Mouse (Mus musculus) heart, adult 18-20 months (tissue): ENCODE results near the gene Usp29. TPM values are rescaled to one million over a fixed set of nuclear protein-coding genes. Genes with fewer than 3 reads are reported as not detected.

Experiments
- DNase-seq, 2 experiments: peaks; one replicate each; pipeline ENCODE4 v3.0.0; 2021 to 2022; ENCODE audit warnings: mixed read lengths in 1 of 2
- long read RNA-seq, 2 experiments: library from polyadenylated mRNA; stranded (forward); transcript quantifications; one replicate each; pipeline ENCODE4 v2.0.0; 2021
- total RNA-seq, 2 experiments: library from RNA; stranded (reverse); gene quantifications; 2 replicates each; pipeline ENCODE4 v1.2.3; 2021

Usp29 gene
- not detected for total RNA-seq
- long read RNA-seq, experiment 1, partial matches to known transcripts, result 0 of 1 reads
- long read RNA-seq, experiment 1, other reads (novel, unspliced or antisense), result 1 of 1 reads
- long read RNA-seq, experiment 2, result 0 reads

DNA sequence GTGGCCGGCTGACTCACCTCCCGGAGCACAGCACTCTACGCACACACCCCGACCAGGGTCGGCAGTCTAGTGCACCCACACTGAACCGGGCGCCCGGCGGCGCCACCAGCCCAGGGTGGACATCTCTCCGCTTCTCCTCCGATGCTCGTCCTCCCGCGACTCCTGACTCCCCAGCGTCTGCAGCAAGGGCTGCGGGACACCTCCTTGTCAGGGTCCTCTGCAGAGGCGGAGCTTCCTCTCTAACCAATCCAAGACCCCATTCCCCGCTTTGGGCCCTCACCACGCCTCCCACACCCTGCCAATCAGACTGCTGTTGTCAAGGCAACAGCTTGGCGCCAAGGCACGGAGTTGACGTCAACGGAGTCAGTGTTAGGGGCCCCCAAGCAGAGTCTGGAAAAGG lies at the start of gene Usp29, which contains the start of gene Peg3:
Gene Usp29, plus strand, starts transcription at position 338 of the 400 bp plus-strand sequence.
Gene Peg3, minus strand, starts transcription at position 191 of the 400 bp plus-strand sequence.
- DNase-seq, result peak; percentile 79 to 82

DNA sequence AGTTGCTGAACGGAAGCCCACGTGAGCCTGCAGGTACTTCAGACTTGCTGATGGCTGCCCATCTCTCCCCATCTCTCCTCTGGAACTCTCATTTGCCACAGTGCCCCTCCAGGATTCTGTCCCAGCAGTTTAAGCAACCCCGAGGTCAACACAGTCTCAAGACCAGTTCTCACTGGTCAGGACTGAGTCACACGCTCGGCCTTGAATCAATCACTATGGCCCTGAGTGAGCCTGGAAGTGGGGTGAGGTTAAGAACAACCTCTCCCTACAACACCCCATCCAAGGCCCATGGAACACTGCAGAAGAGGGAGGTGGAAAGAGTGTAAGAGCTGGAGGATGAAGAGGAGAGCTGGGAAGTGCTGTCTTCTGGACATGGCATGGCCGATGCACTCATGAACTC lies 44.9 kb upstream of the Usp29 start:
- no peak for DNase-seq

DNA sequence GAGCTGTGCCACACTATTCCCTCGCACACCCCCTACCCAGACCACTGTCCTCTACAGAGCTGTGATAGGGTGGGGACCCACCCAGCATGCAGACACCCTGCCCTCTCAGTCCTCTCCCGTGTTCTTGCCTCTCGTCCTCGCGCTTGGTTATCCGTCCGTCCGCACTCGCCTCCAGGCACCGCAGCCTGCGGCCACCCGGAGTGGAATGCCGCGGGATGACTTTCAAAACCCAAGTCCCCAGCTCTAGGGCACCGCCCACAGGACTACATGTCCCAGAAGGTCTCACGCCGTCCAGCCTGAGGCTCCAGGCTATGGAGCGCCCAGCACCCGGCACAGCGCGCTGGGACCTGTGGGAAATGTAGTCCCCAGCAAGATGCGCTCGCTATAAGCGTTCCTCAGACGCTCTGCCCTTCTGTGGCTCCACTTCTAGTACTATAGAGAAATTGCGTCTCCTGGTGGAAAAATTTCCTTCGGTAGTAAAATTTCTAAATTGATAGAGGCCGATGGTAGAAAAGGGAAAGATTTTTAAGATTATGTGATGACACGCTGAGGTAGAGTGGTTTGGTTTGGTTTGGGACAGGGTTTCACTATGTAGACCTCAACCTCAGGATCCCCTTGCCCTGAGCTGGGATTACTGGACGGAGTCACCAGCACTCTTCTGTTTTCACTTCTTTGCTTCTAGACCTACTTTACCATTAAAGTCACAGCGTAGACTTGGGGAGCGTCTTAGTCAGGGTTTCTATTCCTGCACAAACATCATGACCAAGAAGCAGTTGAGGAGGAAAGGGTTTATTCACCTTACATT lies 33.9 kb upstream of the Usp29 start, which contains the start of gene Zim1:
Gene Zim1, minus strand, starts transcription at position 210 of the 805 bp plus-strand sequence.
- DNase-seq, result peak; percentile 84

DNA sequence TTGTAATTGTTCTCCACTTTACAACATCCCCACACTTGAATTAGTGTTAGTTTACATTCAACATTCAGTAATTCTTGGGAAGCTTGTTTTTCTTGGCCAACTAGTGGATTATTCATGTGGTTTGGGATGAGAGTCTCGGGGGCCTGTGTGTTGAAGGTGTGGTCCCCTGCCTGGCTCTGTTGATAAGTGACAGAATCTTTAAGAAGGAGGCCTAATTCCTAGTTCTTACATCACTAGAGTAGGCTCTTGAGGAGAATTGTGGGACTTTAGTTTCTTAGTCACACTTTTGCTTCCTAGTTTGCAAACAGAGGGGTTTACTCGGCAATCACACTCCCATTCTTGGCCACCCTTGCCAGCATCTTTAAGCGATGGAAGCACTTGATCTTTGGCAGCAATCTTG lies 31.1 kb upstream of the Usp29 start:
- DNase-seq, result no peak

DNA sequence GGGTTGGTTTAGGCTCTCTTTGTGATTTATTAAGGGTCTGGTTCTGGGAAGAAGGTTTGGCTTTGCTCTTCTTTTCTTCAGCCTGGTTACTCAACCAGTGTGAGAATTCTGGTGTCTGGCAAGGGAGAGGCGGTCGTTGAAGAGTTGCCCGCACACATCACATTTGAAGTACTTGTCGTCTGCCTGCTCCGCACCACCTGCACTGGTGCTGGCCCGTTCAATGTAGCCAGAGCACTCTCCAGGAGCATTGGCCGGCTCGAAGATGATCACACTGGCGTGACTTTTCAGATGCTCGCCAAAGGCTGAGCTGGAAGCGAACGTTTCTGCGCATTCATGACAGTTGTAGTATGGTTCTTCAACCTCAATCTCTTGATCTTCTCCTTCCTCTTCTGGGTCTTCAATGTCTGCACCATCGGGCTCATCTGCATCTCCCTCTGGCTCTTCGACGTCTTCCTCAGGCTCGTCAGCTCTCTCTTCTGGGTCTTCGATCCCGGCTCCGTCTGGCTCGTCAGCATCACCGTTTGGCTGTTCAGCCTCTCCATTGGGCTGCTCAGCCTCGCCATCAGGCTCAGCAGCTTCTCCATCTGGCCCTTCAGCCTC lies 22.9 kb upstream of the Usp29 start:
- no peak for DNase-seq

DNA sequence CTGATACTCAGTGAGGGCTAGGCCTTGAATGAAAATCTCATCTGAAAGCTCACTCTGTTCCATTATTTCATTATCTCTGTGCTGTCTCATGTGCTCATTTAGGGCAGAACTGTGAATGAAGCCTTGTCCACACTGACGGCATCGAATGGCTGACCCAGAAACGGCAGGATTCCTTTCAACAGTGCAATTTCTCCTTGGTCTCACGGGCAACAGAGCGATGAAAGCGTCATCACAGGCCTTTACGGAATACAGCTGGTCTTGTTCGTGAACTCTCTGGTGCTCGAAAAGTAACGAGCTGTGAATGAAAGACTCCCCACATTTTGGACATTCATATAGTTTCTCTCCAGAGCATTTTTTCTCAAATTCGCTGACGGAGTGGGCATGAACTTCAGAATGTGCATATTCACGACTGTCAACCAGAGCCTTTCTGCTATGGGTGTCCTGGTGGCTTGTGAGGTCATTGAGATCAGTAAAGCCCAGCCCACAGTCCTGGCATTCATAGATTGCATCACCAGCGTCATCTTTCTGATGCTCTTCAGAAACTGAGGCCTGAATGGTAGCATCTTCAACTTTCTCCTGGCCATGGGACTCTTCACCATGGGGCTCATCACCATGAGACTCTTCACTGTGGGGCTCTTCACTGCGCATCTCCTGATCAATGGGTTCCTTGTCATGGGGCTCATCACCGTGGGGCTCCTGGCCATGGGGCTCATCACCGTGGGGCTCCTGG lies 21.8 kb upstream of the Usp29 start:
- no peak for DNase-seq

DNA sequence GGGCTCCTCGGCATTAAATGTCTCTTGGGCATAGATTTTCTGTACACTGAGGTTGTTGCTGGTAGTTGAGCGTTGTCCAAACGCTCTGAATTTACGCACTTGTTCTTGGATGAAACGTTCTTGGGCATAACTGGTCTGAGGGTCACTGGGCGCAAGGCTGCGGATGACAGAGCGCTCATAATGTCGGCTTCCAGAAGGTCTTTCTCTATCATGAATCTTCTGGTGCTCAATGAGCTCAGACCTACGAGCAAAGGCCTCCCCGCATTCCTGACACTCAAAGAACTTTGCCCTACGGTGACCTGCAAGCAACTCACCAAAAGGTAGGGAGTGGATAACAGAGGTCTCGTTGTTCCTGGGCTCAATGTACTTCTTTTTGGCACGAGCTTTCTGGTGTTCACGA lies 21.0 kb upstream of the Usp29 start:
- DNase-seq, result no peak

DNA sequence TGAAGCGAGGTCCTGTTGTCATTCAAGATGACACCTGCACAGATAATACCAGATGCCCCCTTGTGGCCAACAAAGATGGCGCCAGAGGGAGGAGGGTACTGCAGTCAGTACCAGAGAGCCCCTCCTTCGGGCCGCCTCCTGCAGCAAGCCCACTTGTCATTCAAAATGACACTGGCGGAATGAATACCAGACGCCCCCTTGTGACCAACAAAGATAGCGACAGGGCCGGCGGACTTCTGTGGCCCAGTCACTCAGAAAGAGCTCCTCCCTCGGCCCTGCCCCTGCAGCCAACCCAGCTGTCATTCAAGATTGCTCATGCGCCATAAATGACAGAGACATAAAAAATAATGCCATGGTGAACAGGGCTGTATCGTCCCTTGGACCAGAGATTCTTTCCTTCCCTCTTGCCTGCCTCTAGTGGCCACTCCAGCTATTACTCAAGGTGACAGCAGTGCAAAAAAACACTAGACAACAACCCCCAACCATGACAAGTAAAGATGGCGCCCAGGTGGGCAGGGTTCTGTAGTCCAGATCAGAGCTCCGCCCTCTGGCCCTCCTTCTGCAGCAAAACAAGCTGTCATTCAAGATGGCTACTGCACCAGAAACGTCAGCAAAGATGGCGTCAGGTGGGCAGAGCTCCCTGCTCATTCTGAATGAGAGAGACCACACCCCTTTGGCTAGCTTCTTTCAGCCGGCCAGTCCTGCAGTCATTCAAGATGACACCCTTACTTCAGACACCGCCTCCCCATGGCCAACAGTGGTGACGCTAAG lies 2.8 kb upstream of the Usp29 start:
- DNase-seq, result peak; percentile 82 to 89

DNA sequence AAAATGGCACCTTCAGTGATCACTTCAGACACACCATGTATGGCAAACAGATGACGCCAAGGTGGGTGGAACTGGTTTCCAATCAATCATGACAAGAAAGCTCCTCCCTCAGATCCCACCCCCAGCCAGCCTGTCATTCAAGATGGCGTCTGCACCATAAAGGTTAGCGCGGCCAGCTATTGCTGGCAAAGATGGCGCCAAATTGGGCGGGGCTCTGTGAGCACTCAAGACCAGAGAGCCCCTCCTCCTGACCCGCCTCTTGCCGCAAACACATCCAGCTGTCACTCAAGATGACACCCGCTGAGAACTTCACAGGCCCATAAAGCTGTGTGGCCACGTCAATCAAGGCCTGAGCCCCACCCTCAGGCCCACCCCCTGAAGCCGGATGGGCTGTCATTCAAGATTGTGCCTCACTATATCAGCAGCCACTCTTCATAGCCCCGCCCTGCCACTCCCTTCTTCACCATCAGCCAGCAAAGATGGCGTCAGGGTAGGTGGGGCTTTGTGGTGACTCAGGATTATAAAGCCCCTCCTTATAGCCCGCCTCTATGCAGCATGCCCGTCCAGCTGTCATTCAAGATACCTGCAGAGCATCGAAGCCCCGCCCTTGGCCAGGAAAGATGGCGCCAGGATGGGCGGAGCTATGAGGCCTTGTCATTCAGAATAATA lies 2.0 kb upstream of the Usp29 start:
- peak; percentile 92 to 94 for DNase-seq

DNA sequence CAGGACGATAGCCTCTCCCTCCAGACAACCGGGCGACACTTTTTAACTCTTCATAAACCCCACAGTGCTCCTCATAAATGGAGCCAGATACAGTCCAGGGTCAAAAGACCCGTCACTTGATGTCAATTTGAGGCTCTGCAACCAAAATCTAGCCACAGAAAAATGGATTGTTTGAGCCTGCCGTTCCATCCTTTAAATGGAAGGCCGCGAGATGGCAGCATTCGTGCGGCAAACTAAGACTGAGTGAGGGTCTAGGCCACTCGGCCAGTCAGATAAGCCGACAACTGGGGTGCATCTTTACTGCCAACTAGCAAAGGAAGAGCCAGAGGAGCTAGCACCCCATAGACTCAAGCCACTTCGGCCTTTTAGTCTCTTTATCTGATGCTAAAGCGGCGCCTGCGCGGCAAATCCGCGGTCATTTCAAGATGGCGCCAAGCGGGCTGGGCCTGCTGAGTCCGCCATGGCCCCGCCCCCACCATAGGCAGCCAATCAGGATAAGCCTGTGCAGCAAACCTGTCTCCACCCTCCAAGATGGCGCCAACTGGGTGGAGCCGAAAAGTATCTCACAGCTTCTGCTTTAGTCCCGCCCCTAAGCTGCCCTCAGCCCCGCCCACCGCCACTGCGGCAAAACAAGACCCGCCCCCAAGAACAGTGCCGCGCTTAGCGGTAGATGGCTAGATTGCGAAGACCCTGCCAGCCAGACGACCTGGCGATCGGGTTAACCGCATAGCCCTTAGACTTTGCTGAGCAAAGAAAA lies 1.1 kb upstream of the Usp29 start:
- DNase-seq, result peak; percentile 95 to 96

DNA sequence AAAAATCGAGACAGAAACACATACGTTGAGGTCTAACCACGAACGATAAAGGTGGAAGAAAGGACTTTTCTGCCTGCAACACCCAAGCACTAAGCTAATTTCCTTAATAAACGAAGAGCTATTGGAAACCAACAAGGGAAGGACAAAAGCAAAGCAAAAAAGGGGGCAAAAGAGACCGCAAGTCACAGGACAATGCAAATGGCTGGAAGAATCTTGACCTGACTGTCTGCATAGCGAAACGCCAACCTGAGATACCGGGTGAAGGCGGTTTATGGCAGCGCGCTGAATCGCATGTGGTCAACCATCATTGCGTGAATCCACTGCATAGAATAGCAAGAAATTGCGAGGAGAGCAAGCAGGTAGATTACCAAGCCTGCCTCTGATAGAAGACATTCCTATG lies 423 bp downstream of the Usp29 start:
- peak in 1 of 2 experiments; percentile 20 for DNase-seq

DNA sequence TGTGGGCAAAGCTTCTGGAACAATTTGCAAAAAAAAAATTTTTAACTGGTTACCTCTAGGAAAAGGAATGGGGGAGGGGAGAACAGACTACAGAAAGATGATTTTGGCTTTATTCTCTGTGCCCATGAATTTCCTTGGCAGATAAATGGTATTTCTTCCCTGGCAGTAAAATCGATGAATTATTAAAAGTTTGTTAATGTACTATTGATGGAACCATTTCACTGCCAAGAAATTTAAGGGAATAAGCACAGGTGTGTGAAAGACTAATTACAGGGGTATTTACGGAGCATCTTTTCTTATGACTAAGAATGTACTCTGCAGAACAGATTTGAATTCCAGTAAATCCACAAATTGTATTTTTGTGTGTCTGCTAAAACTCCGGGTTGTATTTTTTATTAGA lies 995 bp downstream of the Usp29 start:
- no peak for DNase-seq

DNA sequence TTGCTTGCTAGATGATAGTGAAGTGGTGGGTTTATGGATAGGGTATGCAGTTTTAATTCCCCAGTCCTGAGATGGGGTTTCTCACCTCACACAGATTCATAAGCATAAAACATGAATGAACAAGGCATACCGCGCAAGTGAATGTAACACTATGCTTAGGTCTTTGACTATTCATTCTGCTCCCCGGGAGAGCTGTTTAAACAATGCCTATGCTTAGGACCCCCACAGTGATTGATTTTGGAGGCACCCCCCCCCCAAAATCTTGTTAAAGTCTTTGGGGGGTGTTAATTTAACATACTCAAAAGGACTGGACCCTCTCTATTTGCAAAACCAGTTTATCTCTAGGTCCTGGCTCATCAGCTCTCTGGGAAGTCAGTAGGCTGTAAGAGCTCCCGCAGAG lies 1.6 kb downstream of the Usp29 start:
- no peak for DNase-seq

DNA sequence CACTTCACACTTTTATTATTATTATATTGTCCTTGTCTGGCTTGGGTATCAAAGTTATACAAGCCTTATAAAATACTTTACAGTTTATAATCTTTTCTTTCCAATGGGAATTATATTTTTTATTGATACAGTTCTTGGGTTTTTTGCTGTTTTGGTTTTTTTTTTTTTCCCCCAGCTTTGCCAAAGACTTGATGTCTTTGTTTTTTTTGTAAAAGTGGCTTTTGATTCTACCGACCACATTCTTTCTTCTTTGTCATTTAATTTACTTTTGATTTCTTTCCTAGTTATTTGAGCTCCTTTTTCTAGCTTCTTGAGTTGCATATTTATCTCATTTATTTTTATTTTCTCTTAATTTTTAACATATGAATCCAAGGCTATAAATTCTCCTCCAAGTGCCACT lies 5.7 kb downstream of the Usp29 start:
- DNase-seq, result no peak

DNA sequence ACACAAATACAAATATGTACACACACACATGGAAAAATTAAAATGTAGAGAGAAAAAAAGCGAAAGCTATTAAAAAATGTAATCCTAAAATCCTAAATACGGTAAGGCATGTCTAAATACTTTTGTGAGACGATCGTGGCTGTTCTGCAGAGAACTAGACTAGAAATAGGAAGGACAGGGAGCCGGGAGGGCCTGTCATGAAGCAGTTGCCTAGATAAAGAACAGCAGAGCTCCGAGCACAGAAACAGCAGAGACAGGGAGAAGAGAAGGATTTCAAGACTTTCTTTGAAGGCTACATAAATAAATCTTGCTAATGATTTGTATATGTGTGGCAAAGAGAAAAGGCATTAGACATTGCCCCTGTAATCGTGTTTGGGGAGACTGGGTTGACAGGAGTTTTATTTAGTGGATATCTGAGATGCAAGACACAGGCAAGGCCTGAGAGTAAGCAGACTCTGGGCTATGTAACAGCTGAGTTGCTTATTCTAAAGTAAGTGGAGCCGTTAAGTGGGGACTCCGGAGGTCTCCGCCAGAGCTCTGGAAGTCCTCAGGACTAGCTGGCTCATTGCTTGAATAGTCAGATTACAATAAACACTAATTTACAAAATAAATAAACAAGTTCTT lies 14.0 kb downstream of the Usp29 start:
- no peak for DNase-seq

DNA sequence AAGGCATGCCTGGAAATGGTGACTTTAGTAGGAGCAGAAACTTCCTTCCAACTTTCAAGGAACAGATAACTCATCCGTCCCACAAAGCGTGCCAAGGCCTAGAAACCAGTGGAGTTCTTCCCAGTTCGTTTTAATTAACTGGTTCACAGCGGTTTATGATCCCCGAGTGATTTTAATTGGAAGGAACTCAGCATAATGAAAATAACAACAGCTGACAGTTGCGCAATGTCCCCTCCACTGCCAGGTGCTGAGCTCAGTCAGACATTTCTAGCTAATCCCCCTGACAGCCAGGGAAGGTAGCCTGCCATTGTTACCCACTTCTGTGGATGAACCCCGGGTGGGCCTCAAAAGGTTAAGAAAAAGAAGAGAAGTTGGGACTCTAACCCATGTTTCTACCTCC lies 18.8 kb downstream of the Usp29 start:
- peak; percentile 67 for DNase-seq

DNA sequence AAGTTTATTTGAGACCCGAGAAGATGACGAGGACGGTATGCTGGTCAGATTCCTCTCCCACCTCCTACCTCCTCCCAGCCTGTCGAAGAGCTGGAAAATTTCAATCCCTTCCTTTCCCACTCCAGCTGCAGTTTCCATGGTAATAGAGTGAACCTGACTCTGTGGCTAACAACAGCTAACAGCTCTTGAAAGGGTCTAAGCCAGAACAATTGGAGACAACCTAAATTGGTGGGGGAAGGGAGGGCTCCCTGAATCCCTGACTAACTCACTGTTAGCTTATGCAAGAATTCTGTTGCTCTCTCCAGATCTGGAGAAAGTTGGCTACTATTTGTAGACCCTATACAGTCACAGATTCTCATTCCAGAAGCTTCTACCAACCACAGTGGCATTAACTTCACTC lies 23.1 kb downstream of the Usp29 start:
- DNase-seq, result no peak

DNA sequence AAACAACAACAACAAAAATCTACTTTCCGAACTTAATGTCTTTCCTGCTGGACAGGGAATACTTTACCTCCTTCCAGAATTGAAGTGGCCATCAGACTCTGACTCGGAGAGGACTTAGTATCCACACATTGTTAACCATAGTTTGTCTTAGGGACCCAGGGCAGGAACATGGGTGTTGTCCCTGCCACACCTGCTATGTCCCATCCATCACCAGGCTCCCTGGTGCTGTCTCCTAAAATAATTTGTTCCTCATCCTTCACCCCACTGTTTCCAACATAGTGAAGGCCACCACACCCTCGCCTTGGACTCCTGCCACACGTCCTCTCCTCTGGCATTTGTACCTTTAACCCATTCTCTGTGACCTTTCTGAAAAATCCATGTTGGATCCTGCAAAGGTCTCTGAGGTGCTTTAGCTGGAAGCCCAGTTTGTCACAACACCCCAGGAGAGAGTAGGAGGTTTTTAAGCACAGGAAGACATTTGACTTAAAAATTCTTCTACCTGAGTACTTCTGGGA lies 26.5 kb downstream of the Usp29 start:
- no peak for DNase-seq

DNA sequence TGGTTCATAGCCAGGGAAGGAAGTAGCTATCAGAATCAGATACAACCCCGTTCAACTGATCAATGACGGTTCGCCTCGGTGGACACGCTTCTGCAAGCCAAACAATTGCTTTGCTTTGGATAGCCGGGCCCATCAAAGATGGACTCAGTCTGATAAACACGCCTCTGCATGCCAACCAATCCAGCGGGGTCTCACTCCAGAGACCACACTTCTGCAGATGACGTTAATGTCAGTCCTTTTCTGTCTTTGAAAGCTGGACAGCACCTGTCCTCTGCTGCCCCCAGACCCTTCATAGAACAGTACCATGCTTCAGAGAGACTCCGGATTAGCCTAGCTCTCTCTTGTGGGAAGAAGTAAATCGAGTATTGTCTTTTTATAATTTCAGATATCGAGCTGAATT lies 29.3 kb downstream of the Usp29 start:
- DNase-seq, result no peak

DNA sequence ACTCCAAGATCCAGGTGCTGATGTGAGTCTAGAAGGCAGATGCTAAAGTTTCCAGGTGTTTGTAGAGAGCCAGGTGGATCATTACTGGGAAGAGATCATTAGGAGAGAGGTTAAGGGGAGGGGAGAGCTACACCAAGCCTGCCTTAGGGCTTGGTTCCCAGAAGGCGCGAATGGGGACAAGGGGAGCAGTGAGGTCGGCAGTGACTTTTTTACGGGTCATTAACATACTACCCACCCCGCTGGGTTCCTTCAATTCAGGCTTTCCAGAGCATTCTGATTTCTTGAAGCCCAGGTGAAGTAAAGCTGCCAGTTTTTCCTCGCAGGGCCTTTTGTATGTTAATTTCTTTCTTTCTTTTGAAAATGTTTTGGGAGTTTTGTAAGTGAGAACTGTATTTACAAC lies 29.8 kb downstream of the Usp29 start:
- no peak for DNase-seq
